Mouse (Mus musculus): ENCODE measurements at regions not wholly inside any gene's neighbourhood (a gene's known extent, or its start where the extent isn't known, plus 50 kb on each side); places are given as distances from the start of the nearest gene placed in this dataset.

DNA sequence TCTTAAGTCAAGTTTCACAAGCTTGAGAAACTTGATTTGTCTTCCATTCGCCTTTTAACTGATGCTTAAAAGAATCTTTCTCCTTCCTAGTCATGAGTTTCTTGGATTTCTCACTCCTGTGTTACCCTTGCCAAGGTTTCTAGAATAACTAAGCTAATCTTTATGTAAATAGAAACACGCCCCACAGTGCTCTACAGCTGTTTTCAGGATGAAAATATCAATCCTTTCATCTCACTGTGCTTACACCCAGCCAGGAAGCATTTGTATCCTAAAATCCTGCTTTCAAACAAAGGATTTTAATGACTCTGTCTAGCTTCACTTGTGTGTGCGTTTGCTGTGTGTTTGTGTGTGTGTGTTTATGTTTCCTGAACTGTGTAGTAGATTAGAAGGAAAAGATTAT, 119.5 kb upstream of the Hcn1 start:
- TF ChIP-seq CTCF (IDR thresholded peaks at IDR 0.05; ENCODE audit: borderline replicate concordance, insufficient read depth, low read length) (no peak), POLR2A (IDR thresholded peaks at IDR 0.05; ENCODE audit: low read depth, low read length) (no peak)

Data from embryonic fibroblast, embryonic 13.5 days (primary cell).